Mouse (Mus musculus) cerebral cortex, adult 2 months (tissue): ENCODE data around the gene Vamp1.

ENCODE experiments used
- WGBS: fragments of 180-500 bp; shearing (Covaris S2); methylation state at CpG from one replicate; pipeline ENCODE4 v1.1.7; 2018; 5-methylcytosine and 5-hydroxymethylcytosine counted together

Vamp1 gene

DNA sequence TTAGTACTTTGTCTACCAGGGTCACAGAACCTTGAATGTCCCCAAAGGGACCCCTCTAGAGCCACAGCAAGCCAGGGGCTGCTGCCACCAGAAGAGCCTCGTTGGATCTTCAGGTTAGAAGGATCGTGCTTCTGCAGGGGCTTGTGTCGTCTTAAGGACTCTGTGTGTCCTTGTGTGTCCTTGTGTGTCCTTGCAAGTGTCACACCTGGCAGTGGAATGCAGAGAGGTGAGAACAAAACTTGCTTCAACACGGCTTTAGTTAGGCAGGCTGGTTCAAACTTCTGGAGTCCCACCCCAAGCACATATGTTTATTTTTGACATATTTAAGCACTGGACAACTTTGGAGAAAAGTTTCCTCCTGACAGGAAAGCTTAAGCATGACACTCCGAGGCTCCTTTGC is 73.4 kb downstream of the Vamp1 start:
- WGBS = 76% methylated on average over 5 of the region's 5 CpGs

DNA sequence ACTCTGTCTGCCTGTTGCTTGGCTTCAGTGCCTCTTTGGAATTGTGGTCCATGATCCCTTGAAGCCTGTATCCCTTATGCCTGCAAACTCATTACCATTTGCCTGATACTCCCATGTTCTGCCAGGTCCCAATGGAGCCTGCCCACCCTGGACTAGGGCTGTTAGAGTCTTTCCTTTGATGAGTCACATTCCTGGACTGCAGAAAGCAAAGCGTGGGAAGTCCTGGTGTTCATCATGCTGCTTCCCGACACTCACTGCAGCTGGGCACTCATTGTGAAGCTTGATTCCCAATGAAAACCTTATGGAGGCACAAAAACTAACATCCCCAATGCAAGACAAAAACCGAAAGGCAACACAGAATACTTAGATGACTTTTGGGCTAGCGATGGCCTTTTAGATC is 76.0 kb downstream of the Vamp1 start:
- 53% methylated on average over 4 of the region's 4 CpGs for WGBS

DNA sequence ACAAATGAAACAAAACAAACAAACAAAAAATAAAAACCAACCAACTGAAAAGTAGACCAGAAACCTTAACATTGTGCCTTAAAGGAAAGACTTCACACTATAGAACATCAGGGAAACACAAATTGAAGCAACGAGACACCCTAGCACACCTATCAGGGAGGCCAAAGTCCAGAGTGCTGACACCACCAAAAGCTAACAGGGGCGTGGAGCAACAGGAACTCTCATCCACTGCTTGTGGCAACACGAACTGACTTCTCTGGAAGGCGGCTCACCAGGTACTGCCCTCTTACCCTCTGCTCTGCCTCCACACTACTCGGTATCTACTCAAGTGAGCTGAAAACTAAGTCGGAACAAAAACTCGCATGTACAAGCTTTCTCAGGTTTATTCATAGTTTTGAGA is 76.9 kb downstream of the Vamp1 start:
- 91% methylated on average over 7 of the region's 7 CpGs for WGBS

DNA sequence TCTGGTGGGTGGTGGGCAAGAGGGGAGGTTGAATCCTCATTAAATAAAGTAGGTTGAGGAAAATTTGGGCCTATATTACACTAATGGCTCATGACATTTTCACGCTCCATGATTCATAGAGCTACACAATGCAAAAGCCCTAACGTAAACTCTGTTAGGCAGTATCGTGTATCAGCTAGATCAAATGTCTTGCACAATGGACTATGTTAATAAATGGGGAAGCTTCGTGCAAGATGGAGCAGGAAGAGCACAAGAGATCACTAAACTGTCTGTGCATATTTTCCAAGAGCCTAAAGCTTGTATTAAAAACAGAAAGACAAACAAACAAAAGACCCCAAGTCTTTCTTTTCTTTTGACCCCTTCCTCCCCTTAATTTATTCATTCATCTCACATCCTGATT is 78.7 kb downstream of the Vamp1 start:
- 89% methylated on average over 4 of the region's 4 CpGs for WGBS
